Mouse (Mus musculus): ENCODE results near the gene 4930432K21Rik.

DNA sequence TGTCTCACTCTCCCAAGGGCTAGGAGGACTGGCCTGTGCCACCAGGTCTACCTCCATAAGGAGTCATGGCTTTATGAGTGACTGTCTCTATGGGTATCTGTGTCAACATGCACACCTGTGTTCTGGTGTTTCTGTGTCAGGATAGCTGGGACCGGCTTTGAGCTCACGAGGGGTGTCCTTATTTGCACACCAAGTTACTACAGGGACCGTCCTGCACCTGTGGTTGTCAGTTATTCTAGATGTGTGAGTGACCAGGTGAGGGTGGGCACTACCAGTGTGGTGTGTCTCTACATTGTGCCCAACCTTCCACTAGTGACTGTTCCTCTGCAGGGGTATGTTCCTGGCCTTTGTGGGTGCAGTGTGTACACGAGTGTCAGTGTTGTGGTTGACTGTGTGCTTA lies 35.0 kb downstream of the 4930432K21Rik start:
- TF ChIP-seq CTCF (IDR thresholded peaks at IDR 0.05) (no peak), POLR2A (IDR thresholded peaks at IDR 0.05; ENCODE audit: insufficient read depth, low read depth, low read length) (no peak), EP300 (IDR thresholded peaks at IDR 0.05; ENCODE audit: insufficient read depth, low read depth, low read length) (no peak)
